Mouse (Mus musculus) thymus, postnatal 36 days (tissue): Measurements from ENCODE around the gene Saa2.

Source experiments
- DNase-seq, 2 experiments: peaks; one replicate each; pipeline ENCODE4 v3.0.0; 2022; ENCODE audit warnings: mixed read lengths in 2 of 2

Gene Saa2

DNA sequence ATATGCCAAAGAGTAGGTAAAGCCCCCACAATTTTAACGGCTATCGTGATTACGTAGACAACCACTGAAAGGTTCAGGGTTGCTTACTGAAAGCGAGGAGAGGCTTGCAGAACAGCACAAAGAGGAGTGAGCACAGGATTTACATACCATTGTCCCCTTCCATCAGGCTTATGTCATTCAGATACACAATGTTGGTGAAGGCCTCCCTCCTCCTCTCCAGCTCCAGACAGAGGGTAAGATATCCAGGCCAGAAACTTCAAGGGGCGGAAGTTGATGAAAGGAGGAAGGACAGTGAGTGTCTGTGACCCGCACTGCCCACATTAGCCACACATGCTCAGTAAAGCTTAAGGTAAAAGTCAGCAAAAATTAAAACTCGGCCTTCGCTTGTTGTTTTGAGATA, 13.1 kb downstream of the Saa2 start:
- no peak for DNase-seq

DNA sequence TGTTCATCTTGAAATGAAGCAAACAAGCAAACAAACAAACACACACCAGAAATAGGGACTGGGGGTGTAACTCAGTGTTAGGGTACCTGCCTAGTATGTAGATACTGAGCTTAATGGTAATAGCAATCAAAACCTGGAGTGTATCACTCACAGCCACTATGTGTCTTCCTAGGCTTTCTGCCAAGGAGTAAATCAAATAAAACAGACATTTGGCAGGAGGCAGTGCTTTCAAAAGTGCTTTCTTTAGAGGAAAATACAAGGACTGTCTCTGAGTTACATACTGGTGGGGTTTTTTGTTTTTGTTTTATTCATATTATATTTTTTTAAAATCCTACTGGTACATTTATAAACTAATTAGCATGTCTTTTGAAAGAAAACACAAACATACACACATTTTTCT, 15.8 kb downstream of the Saa2 start:
- DNase-seq, result no peak

DNA sequence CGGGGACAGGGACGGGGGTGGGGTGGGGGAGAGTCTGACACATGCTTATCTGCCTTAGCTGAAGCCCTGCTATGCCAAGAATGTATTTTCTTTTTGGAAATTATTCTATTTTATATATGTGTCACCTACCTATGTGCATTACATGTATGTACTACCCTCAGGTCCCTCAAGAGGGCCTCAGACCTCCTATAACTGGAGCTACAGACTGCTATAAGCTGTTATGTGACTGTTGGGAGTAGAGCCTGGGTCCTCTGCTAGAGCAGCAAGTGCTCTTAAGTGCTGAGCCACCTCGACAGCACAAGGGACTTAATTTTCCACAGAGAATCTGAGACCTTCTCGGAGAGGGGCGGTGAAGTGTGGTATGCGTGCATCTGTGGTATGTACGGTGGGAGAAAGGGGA, 16.9 kb downstream of the Saa2 start:
- DNase-seq, result no peak

DNA sequence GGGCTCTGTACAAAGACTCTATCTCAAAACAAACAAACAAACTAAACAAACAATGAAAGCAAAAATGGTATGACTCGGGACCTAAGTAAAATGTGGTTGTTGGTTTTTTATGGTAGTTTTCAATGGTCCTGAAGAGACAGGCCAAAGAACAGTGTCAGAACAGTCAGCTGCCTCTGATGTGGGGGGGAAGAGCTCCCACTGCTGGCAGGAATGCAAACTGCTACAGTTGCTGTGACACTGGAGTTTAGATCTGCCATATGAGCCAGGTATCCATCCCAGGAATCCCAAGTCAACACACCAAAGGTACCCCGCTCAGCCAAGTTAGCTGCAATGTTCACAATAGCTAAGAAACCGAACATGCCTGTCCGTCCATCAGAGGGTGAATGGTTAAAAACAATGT, 19.1 kb downstream of the Saa2 start:
- DNase-seq, result peak; percentile 12 to 22

DNA sequence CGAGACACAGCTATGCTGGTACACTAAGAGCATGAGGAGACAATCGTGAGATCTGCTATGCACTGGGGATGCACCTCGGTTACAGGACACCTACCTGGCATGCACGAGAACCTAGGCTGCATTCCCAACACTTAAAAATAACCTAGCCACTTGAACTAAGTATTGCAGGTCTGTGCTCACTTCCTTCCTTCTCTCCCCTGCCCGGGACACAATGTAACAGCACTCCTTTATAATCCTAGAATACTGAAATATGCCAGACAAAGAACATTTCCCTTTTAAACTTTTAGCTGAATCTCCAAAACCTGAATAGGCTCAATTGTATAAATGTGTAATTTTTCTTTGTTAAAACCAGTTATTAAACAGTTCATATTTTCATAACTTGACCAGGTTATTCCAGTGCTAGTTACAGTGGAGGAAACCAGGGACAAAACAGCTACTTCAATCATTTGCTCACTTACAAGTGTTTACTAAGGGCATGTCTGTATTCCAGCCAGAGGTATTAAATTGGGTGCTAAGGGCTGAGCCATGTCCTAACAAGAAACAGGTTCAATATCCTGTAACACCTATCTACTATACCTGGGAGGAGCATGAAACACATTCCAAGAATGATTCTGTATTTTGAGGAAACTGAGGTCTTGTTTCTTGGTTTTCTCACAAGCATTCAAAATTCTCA, 37.7 kb downstream of the Saa2 start:
- no peak for DNase-seq

DNA sequence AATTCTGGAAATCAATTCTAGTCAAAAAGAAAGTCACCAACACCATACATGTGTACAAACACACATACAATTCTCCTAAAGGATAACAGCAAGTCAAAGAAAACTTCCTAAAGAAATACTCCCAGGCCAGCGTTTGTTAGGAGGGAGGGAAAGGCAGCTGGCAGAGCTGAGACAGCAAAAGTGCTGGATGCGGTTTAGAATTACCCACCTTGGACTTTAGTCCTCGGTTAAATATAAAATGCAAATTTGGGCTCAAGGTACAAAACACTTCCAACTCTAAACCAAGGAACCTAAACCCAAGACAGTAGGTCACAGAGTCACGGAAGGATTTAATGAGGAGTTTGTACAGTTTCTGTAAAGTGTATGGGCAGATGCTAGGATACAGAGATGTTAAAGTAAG, 42.3 kb downstream of the Saa2 start:
- no peak for DNase-seq

DNA sequence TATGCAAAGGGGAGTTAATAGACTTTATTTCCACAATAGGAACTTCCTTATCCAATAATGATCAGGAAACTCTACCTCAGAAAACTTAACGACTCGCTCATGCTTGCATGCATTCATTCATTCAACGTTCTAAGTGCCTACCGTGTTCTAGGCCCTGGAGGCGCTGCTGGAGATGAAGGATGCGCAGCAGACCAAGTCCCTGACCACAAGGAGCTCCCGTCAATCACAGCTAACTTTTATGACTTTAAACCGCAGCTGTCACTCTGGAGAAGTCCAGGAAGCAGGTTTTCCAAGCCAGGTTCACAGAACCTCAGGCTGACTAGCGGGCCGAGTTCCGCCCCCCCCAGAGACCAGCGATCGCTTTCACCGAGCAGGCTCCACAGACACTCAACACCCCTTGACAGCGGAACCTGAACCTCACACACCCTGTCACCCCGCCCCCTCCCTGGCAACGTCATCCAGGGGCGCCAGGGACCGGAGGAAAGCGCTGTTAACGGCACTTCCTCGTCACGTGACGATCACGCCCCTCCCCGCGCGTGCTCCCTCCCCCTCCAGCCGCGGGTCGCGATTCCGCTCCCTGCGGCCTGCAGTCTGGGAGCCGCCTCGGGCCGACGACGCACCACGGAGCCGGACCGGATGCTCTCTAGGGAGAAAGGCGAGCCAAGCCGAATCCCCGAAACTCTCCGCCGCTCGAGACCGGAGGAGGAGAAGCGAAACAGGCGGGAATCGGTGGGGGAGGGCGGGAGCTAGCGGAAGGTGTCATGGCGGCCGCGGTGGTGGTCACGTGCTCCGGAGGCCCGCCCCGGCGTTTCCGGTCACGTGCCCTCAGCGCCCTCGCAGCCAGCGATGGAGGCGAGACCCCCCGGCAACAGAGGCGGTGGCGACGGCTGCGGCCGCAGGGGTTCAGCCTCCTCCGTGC, 44.0 kb downstream of the Saa2 start, which contains the start of the genes Hps5 and Gtf2h1:
TSS of gene Hps5 (minus strand) at position 778 of the 919 bp plus-strand sequence.
TSS of gene Gtf2h1 (plus strand) at position 817 of the 919 bp plus-strand sequence.
- DNase-seq, result peak; percentile 98 to 99

DNA sequence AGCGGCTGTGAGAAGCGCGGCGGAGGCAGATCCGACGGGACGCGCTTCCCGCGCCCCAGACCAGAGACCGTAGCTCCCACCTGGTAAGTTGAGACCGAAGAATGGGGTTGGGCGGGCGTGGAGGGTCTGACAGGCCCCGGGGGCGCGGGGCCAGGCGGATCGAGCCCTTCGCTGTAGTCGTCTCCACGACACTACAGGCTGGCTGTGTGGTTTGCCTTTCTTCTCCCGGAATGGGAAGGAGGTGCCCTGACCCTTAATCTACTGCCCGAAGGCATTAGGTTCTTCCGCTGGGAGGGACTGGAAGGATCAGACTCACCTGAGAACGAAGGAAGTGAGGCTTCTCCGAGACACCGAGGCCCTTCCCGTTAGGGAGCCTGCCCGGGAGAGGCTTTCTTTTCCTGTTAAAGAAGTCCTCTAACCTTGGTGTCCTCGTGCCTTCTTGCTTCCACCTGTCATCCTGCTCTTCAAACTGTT, 44.7 kb downstream of the Saa2 start:
- DNase-seq, result no peak

DNA sequence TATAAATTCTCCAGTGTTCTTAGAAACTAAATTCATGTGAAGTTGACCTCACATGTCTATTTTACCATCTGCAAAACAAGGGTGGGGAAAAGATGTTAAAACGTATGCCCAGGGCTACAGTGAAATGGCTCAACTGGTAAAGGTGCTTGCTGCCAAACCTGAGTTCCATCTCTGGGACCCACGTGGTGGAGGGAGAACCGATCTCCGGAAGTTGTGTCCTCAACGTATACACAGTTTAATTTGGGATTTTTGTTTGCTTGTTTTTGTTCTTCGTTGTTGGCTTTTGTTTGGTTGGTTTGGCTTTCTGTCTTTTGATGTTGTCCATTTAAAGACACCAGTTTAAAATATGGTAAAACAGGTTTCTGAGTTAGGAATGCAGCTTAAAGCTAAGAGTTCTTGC, 45.2 kb downstream of the Saa2 start:
- DNase-seq, result no peak
